26 mouse cellular contexts compared by ENCODE assay signal in genomic region chr10:125782486-125782885, GRCm38 (mm10).
DNase-seq lines count a peak whose midpoint lies in the region; ATAC-seq and TF ChIP-seq lines count a peak whose summit lies in the region.
"Had no signal": no experiment of that assay in that cellular context is flagged by ENCODE, and none has a peak within 500 bp of the region (broad histone marks: within the 10 kb centered on the region; RNA-seq: fewer than 3 reads in every experiment).

No protein-coding gene starts in this region.

- peak; percentile 8; the same call in 1 of the 2 replicates for ATAC-seq in intestine, embryonic 16.5 days
- ATAC-seq in intestine, embryonic 15.5 days, result no peak
- no peak for ATAC-seq in embryonic facial prominence, embryonic 12.5 days (ENCODE audit: insufficient number of reproducible peaks, insufficient read depth, low FRiP score, low TSS enrichment)
- peak; percentile 29; the same call in 1 of the 2 replicates for ATAC-seq in intestine, postnatal 0 days
- no peak for ATAC-seq in granulocyte monocyte progenitor cell, adult 5-6 weeks (replicated peaks; ENCODE audit: poor library complexity, severe bottlenecking)
- ATAC-seq: forebrain, embryonic 13.5 days; hindbrain, embryonic 16.5 days; liver, embryonic 12.5 days had no signal

- no peaks in the 10 kb centered on the region for H3K9me3 ChIP-seq in intestine, embryonic 16.5 days (ENCODE audit: control insufficient read depth, low read length)
- no peaks in the 10 kb centered on the region for H3K9me3 ChIP-seq in intestine, embryonic 15.5 days
- no peaks in the 10 kb centered on the region for H3K9me3 ChIP-seq in embryonic facial prominence, embryonic 12.5 days
- no peaks in the 10 kb centered on the region for H3K9me3 ChIP-seq in intestine, postnatal 0 days (ENCODE audit: control insufficient read depth)
- H3K9me3 ChIP-seq: forebrain, embryonic 13.5 days; heart, embryonic 10.5 days; limb, embryonic 12.5 days; liver, embryonic 12.5 days had no signal

- DNase-seq in kidney, postnatal 36 days, result no peak
- DNase-seq in layer of hippocampus, postnatal 14 days (ENCODE audit: low spot score in 2 of 2), result no peak
- DNase-seq: adrenal gland, adult 8-10 months; B cell, adult 2 months; cerebellum, adult 11-12 months; cerebellum, postnatal 14 days; gastrocnemius, adult 2 months; kidney, adult 18-20 months; lung, adult 18-20 months; lung, postnatal 10 days; midbrain, embryonic 14.5 days had no signal

- H3K4me2 ChIP-seq in intestine, embryonic 16.5 days (ENCODE audit: low read depth, low read length), result no peak overlapping the region
- no peak overlapping the region for H3K4me2 ChIP-seq in intestine, embryonic 15.5 days (replicated peaks)
- no peak overlapping the region for H3K4me2 ChIP-seq in embryonic facial prominence, embryonic 12.5 days (replicated peaks)
- H3K4me2 ChIP-seq in intestine, postnatal 0 days (replicated peaks; ENCODE audit: low read depth), result no peak overlapping the region
- H3K4me2 ChIP-seq: forebrain, embryonic 13.5 days; limb, embryonic 12.5 days; liver, embryonic 12.5 days had no signal

- no peak overlapping the region for H3K9ac ChIP-seq in intestine, embryonic 16.5 days (ENCODE audit: low read depth, low read length)
- H3K9ac ChIP-seq in intestine, embryonic 15.5 days, result no peak overlapping the region
- no peak overlapping the region for H3K9ac ChIP-seq in embryonic facial prominence, embryonic 12.5 days
- no peak overlapping the region for H3K9ac ChIP-seq in intestine, postnatal 0 days (ENCODE audit: low read depth, low read length)
- H3K9ac ChIP-seq: forebrain, embryonic 13.5 days; limb, embryonic 12.5 days; liver, embryonic 12.5 days had no signal

- TF ChIP-seq CTCF in intestine, postnatal 0 days (IDR thresholded peaks at IDR 0.05; ENCODE audit: low read depth), result no peak

- H3K4me1 ChIP-seq in intestine, embryonic 16.5 days (ENCODE audit: control insufficient read depth, insufficient read depth, low read length), result peaks cover 15% of the 10 kb centered on the region
- peaks cover 9% of the 10 kb centered on the region; the same call in 1 of the 2 replicates for H3K4me1 ChIP-seq in intestine, embryonic 15.5 days (replicated peaks)
- H3K4me1 ChIP-seq in embryonic facial prominence, embryonic 12.5 days, result peaks cover 41% of the 10 kb centered on the region
- peaks cover 4% of the 10 kb centered on the region; the same call in 1 of the 2 replicates for H3K4me1 ChIP-seq in intestine, postnatal 0 days (replicated peaks; ENCODE audit: control insufficient read depth, insufficient read depth, low read length)
- H3K4me1 ChIP-seq: megakaryocyte, embryonic 14.5 days had no signal

- H3K4me3 ChIP-seq in intestine, embryonic 16.5 days (ENCODE audit: low read length), result no peak overlapping the region
- H3K4me3 ChIP-seq in intestine, embryonic 15.5 days (replicated peaks), result no peak overlapping the region
- H3K4me3 ChIP-seq in embryonic facial prominence, embryonic 12.5 days, result no peak overlapping the region
- H3K4me3 ChIP-seq in intestine, postnatal 0 days (ENCODE audit: low read depth, low read length), result no peak overlapping the region
- H3K4me3 ChIP-seq: forebrain, embryonic 13.5 days; gastrocnemius, adult 2 months; heart, embryonic 10.5 days; limb, embryonic 12.5 days; liver, embryonic 12.5 days; megakaryocyte, embryonic 14.5 days had no signal

- 27% methylated on average over 6 of the region's 6 CpGs for WGBS in intestine, embryonic 16.5 days
- 35% methylated on average over 6 of the region's 6 CpGs for WGBS in intestine, embryonic 15.5 days
- 23% methylated on average over 6 of the region's 6 CpGs for WGBS in embryonic facial prominence, embryonic 12.5 days
- 17% methylated on average over 6 of the region's 6 CpGs for WGBS in intestine, postnatal 0 days

- no peak overlapping the region for H3K27ac ChIP-seq in intestine, embryonic 16.5 days (ENCODE audit: low read length)
- H3K27ac ChIP-seq in intestine, embryonic 15.5 days, result no peak overlapping the region
- peak overlapping the region; percentile 60 for H3K27ac ChIP-seq in embryonic facial prominence, embryonic 12.5 days
- H3K27ac ChIP-seq in intestine, postnatal 0 days (ENCODE audit: low read depth, low read length), result no peak overlapping the region
- H3K27ac ChIP-seq: forebrain, embryonic 13.5 days; gastrocnemius, adult 2 months; heart, embryonic 10.5 days; kidney, postnatal 0 days; limb, embryonic 12.5 days; liver, embryonic 12.5 days; stomach, postnatal 0 days had no signal

- H3K36me3 ChIP-seq in intestine, embryonic 16.5 days (ENCODE audit: control insufficient read depth, insufficient read depth, low read length), result no peaks in the 10 kb centered on the region
- no peaks in the 10 kb centered on the region for H3K36me3 ChIP-seq in intestine, embryonic 15.5 days
- no peaks in the 10 kb centered on the region for H3K36me3 ChIP-seq in embryonic facial prominence, embryonic 12.5 days
- H3K36me3 ChIP-seq in intestine, postnatal 0 days (ENCODE audit: control insufficient read depth, insufficient read depth), result no peaks in the 10 kb centered on the region
- H3K36me3 ChIP-seq: G1E; heart, embryonic 10.5 days; limb, embryonic 12.5 days; liver, embryonic 12.5 days had no signal

- H3K27me3 ChIP-seq in intestine, embryonic 16.5 days (replicated peaks; ENCODE audit: control insufficient read depth, insufficient read depth, low read length), result no peaks in the 10 kb centered on the region
- no peaks in the 10 kb centered on the region for H3K27me3 ChIP-seq in intestine, embryonic 15.5 days (replicated peaks)
- no peaks in the 10 kb centered on the region for H3K27me3 ChIP-seq in embryonic facial prominence, embryonic 12.5 days
- H3K27me3 ChIP-seq in intestine, postnatal 0 days (replicated peaks; ENCODE audit: control insufficient read depth, insufficient read depth, low read length), result no peaks in the 10 kb centered on the region
- H3K27me3 ChIP-seq: CH12.LX; limb, embryonic 12.5 days; liver, embryonic 12.5 days; megakaryocyte, embryonic 14.5 days had no signal

Comparison
In these comparisons a context has a peak if more than half of its experiments do, and no peak if none do; other contexts are left out.
1. ATAC-seq: peak in intestine, embryonic 16.5 days (single experiment) and intestine, postnatal 0 days (single experiment); none in intestine, embryonic 15.5 days (single experiment), embryonic facial prominence, embryonic 12.5 days (single experiment) and granulocyte monocyte progenitor cell, adult 5-6 weeks (single experiment).